Mouse (Mus musculus): ENCODE measurements around the gene Dennd4b. TPM values are rescaled to one million over a fixed set of nuclear protein-coding genes. Genes with fewer than 3 reads are reported as not detected.
"Not testable (repeated sequence)": the region's sequence is repeated elsewhere in the genome, so short reads cannot be mapped to it uniquely, and the experiment has no call there.

Gene Dennd4b
- total RNA-seq, 2 experiments from 2014 or later, result 21.2 to 30.8 TPM

- not testable (repeated sequence) for ATAC-seq (ENCODE audit: poor library complexity, severe bottlenecking)
Measured at GRCm38 (mm10) chr3:90252659-90253058, 12.3 kb upstream of the Dennd4b start.

GRCm38 (mm10) chr3:90253174-90253573, 11.8 kb upstream of the Dennd4b start:
- not testable (repeated sequence) for ATAC-seq (ENCODE audit: poor library complexity, severe bottlenecking)

DNA sequence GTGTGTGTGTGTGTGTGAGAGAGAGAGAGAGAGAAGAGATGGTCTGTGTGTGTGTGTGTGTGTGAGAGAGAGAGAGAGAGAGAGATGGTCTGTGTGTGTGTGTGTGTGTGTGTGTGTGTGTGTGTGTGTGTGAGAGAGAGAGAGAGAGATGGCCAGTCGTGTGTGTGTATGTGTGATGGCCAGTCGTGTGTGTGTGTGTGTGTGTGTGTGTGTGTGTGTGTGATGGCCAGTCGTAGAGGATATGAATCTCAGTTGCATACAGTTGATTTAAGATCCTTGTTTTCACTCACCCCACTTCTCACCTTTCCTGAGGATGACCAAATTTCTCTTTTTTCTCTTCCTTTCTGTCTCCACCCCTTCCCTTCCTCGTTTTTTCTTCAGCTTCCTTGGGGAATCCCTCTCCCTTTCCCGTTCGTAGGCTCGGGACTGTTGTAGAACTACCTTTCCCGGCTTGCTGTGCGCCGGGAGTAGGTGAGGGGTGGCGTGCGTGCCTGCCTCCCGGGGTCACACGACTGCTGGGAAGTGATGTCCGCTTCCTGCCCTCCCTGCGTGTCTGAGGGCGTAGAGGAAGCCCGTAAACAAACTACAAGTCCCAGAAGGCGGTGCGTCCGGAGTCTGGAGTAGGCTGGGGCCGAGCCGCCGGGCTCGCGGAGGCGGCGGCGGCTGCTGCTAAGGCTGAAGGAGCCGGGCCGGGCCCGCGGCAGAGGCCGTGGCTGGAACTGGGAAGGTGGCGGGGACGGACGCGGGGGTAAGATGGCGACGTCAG, 11.1 kb upstream of the Dennd4b start, which contains the start of gene Crtc2:
Gene Crtc2, plus strand, starts transcription at position 511 of the 766 bp plus-strand sequence.
- ATAC-seq (ENCODE audit: poor library complexity, severe bottlenecking), result peak; percentile 97

GRCm38 (mm10) chr3:90254419-90255193, 10.4 kb upstream of the Dennd4b start:
- peak; percentile 53 for ATAC-seq (ENCODE audit: poor library complexity, severe bottlenecking)

DNA sequence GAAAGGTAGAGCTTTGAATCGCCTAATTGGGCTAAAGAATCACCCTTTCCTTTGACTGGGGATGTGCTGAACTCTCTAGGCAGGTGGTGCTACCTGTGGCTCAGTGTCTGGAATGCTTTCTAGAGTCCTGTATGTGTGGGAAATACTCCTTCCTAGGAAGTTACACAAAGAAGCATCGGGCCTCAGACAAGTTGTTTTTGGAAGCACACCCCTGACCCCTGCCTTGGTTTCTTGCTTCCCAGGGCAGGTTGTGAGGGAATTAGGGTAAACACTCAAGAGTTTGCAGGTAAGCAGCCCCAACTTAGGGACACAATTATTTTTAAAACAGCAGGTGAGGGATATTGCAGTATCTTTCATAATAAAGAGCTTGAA, 9.8 kb upstream of the Dennd4b start:
- no peak for ATAC-seq (ENCODE audit: poor library complexity, severe bottlenecking)

GRCm38 (mm10) chr3:90255784-90256353, 9.1 kb upstream of the Dennd4b start:
- ATAC-seq (ENCODE audit: poor library complexity, severe bottlenecking), result no peak

DNA sequence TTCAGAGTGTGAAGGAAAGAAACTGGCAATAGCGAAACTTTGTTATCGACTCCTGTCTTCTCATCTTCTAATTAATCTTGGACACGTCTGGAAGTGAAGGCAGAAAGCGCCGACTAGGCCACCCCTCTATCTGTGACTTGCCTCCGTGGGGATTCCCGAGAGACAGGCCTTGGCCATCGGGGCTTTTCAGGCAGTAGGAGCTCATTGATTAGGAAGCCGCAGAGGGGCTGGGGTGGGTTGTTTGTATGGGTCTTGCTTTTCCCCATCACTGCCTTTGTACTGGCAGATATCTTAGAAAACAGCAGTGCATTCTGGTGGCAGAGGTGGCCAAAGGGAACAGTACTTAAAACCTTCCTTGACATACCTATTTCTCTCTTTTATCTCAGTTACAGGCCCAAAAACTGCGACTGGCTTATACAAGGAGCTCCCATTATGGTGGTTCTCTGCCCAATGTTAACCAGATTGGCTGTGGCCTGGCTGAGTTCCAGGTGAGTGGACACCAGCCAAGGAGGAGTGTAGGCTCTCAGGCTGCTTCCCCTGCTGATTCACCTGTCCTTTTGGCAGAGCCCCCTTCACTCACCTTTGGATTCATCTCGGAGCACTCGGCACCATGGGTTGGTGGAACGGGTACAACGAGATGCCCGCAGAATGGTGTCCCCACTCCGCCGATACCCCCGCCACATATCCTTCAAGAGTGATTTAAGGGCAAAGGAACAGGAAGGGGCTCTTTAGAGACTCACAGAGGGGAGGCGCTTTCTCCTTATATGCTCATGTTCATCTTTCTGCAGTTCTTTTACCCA, 8.1 kb upstream of the Dennd4b start:
- ATAC-seq (ENCODE audit: poor library complexity, severe bottlenecking), result no peak

DNA sequence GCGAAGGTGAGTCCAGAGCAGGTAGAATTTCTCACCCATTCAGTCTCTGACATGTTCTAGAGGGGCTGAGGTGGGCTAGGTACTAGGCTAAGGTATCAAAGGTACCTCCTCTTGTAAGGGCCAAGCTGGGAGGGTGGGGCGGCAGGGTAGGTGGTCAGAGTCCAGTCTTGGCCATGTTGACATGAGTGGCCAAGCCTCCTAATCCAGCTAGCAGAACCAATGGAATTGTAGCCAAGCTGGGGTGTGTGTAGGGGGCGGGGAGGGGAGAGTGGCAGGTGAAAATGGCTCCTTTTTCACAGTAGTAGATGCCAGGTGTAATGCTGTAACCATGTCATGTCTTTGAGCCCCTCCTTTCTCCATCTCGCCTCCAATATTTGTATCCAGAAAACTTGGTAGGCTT, 6.5 kb upstream of the Dennd4b start:
- ATAC-seq (ENCODE audit: poor library complexity, severe bottlenecking), result no peak

DNA sequence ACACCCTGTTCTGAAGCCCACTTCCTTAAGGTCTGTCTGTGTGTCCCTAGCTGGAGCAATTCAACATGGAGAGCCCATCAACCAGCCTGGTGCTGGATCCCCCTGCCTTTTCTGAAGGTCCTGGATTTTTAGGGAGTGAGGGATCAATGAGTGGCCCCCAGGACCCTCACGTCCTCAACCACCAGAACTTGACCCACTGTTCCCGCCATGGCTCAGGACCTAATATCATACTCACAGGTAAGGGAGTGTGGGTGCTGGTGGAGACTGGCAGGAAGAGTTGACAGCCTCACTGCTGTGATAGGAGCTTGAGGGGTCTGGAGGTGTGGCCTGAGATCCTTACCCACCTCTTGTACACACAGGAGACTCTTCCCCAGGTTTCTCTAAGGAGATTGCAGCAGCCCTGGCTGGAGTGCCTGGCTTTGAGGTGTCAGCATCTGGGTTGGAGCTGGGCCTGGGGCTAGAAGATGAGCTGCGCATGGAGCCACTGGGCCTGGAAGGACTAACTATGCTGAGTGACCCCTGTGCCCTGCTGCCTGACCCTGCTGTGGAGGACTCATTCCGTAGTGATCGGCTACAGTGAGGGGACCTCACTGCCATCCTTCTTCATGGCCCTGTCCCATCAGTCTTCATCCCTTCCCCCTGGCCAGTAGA, 1.7 kb upstream of the Dennd4b start:
- ATAC-seq (ENCODE audit: poor library complexity, severe bottlenecking), result no peak

DNA sequence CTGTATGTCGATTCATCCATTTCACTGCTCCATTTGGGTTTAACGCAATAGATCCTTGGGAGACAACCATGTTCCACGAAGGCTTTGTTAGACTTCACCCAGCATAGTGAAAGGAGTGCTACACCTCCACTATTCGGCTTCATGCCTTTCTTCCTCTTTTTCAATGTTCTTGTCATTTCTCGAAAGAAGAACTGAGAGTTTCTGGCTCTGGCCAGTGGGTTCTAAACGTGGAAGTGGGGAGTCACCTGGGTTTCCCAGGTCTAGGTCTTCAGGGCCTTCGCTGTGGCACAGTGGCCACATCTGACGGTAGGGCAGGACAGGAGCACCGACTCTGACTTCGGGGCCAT, 325 bp upstream of the Dennd4b start:
- ATAC-seq (ENCODE audit: poor library complexity, severe bottlenecking), result no peak; the same call in 1 of the 2 replicates

DNA sequence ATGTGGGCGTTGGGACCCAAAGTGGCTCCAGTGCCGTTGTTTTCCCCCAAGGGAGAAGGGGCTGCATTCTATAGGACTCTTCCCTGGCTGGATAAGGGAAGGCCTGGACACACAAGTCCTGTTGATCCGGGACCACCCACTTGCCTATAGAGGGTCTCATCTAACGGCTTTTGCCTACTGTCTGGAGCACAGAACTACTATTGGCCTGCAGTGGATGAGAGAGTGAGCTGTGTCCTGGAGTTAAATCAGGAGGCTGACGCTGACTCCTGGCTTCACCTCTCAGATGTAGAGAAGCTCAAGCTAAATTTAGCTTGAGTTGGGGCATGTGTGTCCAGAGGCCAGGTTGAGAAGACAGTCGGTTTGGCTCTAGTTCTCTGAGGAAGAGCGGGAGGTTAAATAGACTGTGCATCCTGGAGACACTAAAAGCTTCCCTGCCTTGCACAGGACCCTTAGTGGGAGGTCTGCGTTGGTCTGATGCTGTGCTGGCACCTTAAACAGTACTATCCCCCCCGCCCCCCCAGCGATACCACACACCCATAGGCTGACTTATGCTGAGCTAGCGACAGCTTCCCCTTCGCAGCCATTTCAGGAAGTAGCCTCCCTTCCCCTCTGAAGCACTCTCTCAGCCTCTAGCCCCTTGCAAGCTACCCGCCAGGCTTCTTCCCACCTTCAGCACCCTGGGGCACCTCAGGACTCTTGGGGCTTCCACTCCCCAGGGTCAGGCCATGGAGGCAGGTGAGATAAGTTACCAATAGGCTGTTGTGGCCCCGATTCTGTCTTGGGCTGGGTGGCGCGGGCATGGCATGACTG, 1.2 kb downstream of the Dennd4b start:
- ATAC-seq (ENCODE audit: poor library complexity, severe bottlenecking), result peak; percentile 58

GRCm38 (mm10) chr3:90266901-90267775, 2.2 kb downstream of the Dennd4b start:
- no peak for ATAC-seq (ENCODE audit: poor library complexity, severe bottlenecking)

DNA sequence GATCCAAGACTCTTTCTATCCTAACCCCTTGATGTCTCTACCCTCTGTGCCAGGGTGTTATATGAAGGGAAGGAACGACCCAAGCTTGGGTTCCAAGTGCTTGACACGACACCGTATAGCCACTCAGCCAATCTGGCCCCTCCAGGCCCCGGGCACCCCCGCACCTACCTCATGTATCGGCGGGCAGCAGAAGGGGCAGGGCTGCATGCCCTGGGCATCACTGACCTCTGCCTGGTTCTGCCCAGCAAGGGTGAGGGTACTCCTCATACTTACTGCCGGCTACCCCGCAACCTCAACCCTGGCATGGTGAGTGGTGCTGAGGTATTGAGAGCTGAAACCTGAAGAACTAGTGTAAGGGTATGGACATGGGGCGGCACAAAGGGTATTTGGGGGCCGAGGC, 3.2 kb downstream of the Dennd4b start:
- ATAC-seq (ENCODE audit: poor library complexity, severe bottlenecking), result no peak

- no peak for ATAC-seq (ENCODE audit: poor library complexity, severe bottlenecking)
Measured at GRCm38 (mm10) chr3:90268971-90269370, 4.0 kb downstream of the Dennd4b start.

GRCm38 (mm10) chr3:90270784-90271183, 5.8 kb downstream of the Dennd4b start:
- ATAC-seq (ENCODE audit: poor library complexity, severe bottlenecking), result no peak

DNA sequence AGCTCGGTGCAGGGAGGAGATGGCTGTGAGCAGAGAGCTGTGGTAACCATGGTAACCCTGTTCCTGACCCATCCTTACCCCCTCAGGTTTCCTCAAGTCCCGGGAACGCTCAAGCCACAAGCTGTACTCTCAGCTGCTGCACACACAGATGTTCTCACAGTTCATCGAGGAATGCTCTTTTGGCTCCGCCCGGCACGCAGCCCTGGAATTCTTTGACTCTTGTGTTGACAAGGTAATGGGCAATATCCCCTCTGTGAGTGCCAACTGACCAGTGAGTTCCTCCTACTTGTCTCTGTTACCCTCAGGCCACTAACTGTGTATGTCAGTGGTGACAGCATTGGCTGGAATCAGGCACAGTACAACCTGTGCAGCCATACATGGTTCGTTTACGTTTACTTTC, 7.2 kb downstream of the Dennd4b start:
- no peak for ATAC-seq (ENCODE audit: poor library complexity, severe bottlenecking)

DNA sequence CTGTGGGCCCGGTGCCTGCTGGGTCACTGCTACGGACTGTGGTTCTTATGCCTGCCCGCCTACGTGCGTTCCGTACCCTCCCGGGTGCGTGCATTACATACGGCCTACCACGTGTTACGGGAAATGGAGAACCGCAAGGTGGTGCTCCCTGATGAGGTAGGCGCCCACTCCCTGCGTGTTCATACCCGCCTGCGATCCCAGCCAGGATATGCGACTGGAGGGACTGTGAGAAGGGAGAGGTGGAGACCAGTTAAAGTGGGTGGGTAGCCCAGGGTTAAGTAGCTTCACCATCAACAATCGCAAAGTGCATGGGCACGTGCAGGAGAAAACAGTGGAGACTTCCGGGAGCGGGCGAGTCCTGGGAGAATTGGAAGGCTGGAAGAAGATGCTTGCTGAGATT, 8.9 kb downstream of the Dennd4b start:
- ATAC-seq (ENCODE audit: poor library complexity, severe bottlenecking), result no peak

GRCm38 (mm10) chr3:90275286-90275685, 10.3 kb downstream of the Dennd4b start:
- ATAC-seq (ENCODE audit: poor library complexity, severe bottlenecking), result no peak

- no peak for ATAC-seq (ENCODE audit: poor library complexity, severe bottlenecking)
Measured at GRCm38 (mm10) chr3:90276858-90277257, 11.9 kb downstream of the Dennd4b start.
